Mouse (Mus musculus): ENCODE measurements around the gene Pdia3.
"Not testable (repeated sequence)": the region's sequence is repeated elsewhere in the genome, so short reads cannot be mapped to it uniquely, and the experiment has no call there.

The Pdia3 gene

DNA sequence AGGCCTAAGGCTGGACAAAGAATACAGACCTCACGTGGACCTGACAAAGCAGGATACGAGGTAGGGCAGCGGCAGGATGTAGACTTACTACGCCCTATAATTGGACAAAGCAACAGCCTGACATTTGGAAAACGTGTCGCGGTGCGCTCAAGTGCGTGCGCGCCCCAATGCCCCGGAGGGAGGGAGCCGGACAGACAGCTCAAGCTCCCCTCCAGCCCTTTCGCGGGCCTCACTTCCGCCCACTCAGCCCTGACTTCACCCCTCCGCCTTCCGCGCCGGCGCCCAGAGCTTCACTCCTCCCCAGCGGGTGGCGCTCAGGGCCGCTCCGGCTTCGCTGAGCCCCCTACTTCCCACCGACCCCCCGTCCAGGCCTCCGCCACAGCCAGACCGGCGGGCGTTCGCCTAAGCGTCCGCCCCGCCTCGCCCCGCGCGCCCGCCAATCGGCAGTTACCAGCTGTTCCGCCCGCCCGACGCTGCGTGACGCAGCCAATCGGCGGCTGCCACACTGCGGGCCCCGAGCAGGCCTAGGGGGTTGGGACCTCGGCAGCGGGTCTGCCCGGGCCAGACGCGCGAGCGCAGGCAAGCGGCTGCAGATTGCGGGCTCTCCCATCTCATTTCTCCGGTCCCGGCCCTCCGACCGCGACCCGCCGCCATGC is at the start of gene Pdia3, which contains the start of gene Catsper2:
TSS of gene Pdia3 (plus strand) at position 389 of the 656 bp plus-strand sequence.
TSS of gene Catsper2 (minus strand) at position 406 of the 656 bp plus-strand sequence.
- DNase-seq, result peak; percentile 95

DNA sequence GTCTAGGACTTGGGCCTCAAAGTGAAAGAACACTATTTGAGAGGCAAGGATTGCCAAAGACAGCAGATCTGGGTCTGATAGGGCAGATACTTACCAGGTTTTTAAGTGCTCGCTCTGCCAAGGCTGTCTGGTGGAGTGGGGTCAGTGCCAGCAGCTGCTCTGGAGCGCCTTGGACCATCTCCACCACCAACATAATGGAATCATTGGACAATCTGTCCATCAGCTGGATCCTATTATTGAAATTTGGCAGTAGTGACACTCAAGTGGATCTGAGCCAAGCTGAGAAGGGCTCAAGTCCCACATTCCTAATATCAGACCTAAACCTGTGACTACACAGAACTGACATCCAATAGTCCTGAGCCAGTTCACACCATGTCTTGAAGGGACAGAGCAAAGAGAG is 44.7 kb upstream of the Pdia3 start:
- no peak for DNase-seq

DNA sequence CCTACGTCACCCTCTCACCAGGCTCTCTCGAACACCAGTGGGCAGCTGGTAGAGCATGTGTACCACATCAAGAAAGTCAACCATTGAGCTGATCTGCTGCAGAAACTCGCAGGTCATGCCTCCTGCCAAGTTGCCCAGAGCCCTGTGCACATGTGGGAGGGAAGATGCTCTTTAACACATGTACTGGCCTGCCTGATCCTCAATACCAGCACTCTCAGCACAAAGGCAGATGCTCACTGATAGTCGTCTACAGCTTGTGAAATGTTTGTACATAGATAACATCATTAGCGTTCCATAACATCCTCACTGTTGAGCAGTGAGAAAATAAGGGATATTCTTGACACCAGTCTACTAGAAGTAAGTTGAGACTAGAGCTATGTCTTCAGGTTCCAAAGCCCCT is 42.7 kb upstream of the Pdia3 start:
- no peak for DNase-seq

DNA sequence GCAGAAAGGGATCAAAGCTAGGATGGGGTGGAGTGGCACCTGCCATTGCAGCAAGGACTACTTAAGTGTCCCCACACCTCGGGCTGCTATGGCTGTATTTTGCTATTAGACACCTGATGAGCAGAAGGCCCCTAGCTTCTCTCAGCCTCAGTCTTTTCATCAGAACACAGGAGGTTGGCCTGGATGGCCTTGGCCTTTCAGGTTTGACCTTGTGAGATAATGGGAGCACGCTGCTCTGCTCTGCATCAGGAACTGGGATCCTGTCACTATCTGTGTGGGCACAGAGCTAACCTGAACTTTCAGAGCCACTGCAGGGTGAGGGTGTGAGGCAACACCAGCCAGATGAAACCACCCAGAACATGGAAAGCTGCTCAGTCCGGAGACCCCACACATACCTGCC is 41.3 kb upstream of the Pdia3 start:
- no peak for DNase-seq

DNA sequence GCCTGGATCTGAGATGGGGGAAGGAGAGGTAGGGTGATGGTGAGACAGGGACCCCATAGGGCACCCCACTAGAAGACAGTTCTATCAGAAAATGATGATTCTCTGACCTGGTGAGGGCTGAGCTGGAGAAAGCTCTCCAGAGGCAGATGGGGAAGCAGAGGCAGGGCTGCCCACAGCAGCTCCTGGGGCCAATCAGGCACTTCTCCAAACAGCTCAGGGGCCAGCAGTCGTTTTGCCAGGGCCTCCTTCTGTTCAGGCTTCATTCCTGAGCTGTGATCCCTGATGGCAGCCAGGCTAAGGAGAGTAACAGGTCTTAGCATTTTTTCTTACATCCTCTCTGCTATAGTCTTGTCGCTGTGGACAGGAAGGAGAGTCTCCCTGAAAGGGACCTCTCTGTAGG is 38.8 kb upstream of the Pdia3 start:
- no peak for DNase-seq

DNA sequence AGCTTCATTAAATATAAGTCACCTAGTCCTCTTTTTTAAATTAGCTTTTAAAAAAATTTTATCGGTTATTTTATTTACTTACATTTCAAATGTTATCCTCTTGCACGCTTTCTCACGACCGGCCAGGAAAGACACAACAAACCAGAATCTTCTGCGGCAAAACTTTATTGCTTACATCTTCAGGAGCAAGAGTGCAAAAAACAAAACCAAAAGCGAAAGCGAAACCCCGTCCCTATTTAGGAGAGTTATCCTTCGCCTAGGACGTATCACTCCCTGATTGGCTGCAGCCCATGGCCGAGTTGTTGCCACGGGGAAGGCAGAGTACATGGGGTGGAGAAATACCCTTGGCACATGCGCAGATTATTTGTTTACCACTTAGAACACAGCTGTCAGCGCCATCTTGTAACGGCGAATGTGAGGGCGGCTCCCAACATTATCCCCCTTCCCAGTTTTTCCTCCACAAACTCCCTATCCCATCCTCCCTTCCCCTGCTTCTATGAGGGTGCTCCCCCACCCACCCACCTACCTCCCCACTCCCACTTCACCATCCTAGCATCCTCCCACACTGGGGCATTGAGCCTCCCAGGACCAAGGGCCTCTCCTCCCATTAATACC is 26.5 kb upstream of the Pdia3 start, which contains the start of gene Strc:
TSS of gene Strc (minus strand) at position 208 of the 615 bp plus-strand sequence.
- DNase-seq, result not testable (repeated sequence)

DNA sequence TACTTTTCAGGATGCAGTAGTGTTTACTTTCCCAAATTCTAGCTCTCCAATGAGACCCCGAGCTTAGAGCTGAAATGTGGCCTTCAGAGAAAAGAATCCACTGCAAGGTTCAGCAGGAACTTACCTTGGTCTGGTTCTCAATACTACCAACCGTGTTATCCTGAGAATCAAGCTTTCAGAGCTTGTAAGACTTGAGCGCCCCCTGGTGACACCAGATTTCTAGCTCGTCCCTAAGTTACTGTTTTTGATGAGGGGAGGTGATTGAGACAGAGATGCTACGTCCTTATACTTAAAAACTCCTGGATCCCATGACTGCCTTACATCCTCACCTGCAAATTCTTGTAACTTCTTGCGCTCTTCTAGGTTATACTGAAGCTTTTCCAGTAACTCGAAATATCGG is 17.0 kb upstream of the Pdia3 start:
- DNase-seq, result peak; percentile 94

DNA sequence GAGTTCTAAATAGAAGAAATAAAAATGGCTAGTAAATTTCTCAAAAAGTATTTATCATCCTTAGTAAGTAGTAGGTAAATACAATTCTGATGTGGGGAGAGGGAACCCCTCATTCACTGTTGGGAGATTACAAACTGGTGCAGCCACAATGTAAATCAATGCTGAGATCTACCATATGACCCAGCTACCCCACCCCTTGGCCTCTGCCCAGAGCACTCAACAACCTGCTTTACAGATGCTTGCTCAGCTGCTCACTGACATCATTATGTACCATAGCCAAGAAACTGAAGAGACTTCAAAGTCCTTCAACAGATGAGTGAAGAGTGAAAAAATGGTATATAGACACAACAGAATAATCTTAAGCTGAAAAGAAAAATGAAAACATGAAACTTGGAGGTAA is 10.3 kb upstream of the Pdia3 start:
- DNase-seq, result no peak

DNA sequence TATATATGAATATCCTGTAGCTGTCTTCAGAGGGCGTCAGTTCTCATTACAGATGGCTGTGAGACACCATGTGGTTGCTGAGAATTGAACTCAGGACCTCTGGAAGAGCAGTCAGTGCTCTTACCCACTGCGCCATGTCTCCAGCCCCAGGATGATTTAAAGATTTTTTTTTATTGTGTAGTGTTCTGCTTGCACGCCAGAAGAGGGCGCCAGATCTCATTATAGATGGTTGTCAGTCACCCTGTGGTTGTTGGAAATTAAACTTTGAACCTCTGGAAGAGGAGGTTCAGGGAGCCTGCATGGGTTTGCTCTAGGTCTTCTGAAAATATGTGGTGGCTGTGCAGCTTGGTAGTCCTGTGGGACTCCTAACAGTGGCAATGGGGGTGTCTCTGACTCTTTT is 5.4 kb upstream of the Pdia3 start:
- DNase-seq, result no peak

DNA sequence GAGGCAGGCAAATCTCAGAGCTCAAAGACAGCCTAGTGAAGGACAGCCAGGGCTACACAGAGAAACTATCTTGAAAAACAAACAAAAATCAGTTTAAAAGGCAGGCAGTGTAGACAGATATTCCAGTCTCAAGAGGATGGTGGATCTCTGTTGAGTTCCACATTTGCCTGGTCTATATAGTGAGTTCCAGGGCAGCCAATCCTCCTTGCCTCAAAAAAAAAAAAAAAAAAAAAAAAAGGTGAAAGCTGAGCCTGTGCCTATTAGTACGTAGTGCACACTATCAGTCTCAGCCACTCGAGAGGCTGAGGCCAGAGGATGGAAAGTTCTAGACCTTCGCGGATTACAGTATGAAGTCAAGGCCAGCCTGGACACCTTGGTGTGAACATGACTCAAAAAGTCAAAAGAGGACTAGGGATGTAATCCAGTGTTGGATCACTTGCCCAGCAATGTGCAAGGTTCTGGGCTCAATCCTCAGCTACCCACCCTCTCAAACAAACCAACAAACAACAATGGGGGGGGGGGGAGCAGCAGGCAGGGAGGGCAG is 660 bp upstream of the Pdia3 start:
- DNase-seq, result no peak

DNA sequence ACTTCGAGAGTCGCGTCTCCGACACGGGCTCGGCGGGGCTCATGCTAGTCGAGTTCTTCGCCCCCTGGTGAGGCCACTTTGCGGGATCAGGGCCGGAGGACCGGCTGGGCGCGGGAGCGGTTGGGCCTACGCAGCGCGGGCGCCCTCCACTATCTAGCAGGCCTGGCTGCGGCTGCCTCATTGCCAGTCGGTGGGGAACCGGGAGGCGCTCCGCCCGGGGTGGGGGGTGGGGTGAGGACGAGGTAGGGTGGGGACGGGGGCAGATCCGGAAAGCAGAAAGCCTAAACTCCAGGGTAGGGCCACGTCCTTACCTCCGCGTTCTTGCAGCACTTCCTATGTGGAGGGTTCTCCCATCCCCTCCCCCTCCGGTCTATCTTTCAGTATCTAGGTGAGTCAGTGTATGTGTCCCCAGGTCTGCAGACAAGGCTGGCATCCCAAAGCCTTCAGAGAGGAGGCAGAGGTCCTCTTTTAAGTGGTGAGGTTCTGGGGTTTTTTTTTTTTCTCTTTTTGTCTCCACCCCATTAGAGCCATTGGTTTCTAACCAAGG is 637 bp downstream of the Pdia3 start:
- no peak for DNase-seq

DNA sequence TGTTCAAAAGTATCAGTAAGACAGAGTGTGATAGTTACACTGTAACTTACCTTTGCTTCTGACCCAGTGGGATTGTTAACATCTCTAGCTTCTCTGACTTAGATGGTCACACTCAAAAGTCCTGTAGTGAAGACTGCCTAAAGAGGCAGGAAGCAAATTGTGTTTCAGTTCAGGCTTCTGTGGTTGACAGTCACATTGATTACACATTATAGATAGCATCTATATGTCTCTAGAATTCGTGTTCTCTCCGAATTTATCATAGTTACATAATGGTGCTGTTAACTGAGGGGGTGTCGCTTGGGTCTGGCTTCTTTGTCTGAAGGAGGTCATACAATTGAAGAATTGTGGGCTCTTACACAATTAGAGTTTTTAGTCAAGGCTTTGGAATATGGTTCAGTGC is 1.5 kb downstream of the Pdia3 start:
- DNase-seq, result no peak

DNA sequence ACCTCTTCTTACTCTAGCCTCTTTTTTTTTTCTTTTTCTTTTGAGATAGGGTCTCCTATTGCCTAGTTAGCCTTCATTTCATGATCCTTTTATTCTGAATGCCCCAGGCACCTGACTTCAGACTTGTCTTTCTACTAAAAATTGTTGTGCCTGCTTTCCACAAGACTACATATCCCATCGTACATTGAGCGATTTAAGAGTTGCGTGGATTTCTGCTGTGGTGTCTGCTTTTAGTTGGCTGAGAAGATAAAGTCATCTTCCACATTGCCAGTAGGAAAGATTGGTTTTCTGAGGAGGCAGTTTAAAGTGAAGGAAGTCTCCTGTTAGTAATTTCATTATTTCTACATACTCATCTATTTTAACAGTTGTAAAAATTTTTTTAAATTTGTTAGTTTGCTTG is 2.0 kb downstream of the Pdia3 start:
- no peak for DNase-seq

DNA sequence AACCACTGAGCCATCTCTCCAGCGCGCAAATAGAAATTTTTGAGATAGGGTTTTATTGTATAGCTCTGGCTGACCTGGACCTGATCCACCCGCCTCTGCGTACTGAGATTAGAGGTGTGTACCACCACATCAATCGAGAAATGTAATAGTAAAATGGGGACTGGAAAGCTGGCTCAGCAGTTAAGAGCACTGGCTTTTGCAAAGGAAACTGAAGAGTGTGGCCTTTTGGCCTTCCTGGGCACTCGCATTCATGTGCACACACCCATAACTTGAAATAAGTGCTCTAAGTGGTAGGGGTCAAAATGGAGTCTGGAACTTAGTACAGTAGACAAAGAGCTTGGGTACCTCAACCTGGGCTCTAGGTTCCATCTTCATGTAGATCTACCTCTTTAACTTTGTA is 2.8 kb downstream of the Pdia3 start:
- DNase-seq, result no peak

DNA sequence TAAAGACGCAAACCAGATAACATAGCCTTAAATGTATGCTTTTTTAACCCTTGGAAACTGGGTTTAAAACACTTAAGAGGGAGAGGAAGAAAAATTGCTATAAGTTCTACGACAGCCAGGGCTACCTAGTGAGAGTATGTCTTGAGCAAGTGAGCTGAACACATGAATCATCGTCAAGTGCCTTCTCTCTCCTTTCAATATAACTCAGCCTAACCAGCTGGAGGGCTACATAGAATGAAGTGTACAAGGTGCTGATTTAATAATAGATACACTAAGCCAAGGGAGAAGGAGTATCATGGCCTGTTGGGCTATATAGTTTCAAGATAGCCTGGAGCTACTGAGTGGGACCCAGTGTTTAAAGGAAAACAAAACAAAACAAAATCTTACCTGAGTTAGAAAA is 4.9 kb downstream of the Pdia3 start:
- DNase-seq, result no peak

DNA sequence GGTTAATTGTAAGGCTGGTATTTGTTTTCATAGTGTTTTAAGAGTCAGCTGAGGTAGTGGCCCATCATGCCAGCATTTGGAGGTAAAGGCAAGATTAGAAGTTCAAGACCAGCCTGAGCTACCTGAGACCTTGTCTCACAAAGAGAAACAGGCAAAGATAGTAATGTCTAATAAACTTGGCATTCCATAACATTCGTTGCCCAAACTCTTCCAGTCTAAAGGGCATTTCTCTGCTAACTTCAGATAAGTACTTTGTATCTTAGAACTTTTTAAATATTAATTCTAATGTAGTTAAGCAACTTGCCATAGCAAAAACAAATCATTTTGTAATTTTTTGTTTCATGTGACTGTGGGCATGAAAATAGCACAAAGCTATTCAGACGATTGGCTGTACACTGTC is 9.6 kb downstream of the Pdia3 start:
- DNase-seq, result no peak

DNA sequence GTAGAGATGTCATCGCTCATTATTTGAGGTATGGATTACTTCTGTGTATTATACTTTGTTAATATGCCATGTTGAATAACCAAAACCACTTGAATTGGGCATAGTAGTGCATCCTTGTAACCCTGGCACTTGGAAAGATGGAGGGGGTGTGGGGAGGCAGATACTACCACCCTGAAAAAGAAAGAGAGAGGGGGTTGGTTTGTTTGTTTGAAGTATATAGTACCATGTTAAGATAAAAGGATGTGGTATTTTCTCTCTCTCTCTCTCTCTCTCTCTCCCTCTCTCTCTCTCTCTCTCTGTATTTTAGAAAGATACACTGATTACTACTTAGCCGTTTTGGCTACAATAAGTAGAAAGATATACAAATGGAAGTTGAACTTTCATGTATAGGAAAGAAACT is 12.3 kb downstream of the Pdia3 start:
- no peak for DNase-seq

DNA sequence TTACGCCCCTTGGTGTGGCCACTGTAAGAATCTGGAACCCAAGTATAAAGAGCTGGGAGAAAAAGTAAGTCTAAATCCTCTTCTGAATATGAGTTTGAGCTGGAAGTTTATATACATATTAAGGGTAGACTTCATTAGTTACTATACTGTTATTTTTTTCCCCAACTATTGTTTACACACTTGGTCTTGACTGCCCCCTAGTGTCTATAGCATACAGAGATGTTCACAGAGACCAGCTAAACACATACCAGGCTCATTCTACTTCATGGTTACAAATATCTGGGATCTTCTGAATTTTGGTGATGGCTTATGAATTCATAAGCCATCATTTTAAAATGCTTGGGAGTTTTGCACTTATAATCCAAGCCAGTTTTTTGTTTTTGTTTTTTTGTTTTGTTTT is 21.3 kb downstream of the Pdia3 start:
- no peak for DNase-seq

DNA sequence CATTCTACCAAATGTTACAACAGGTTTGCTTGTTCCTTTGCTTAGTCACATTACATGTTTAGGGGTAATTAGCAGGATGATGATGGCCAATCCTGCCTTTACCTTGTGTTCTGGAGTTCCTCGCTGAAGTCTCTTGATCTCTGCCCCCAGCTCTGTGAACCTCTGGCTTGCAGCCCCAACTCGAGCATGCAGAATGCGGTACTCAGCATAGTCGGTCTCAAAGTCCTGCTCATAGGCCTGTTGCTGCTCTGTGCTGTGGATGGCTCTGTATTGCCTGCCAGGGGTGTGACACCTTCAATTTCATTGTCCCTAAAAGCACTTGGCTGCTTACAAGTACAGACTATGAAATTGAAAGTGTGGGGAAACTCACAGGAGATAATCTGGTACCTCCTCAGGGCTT is 26.2 kb downstream of the Pdia3 start:
- DNase-seq, result no peak

DNA sequence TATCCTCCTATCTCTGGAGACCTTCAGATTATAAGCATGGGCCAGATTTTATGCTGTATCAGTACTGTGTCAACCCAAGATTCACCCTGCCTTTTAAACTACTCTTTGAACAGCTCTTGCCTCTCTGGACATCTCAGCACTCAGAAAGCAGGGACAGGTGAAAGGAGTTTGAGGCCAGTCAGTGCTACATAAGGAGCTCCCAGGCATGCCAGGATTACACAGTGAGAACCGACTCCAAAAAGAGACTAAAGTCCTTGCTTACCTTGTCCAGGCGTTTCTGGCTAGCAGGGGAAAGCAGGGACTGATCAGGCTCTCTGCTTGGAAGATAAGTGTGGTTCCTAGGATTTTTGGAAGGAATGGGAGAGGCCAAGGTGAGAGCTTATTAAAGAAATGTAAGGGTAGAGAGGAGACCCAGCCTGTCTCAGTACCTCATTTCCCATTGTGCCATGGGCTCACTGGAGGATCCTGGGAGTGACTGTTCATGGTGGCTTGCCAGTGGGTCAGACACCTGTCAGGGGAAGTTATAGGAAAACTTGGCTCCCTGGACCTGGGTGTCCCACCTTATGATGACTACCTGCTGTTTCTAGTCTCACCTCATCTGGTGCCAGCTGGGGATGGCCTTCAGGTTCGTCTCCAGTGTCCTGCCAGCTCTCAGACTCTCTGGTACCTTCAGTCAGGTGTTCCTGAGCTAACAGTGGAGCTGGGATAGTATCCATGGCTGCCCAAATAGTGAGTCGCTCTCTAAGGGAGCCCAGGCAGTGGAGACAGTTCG is 27.4 kb downstream of the Pdia3 start:
- DNase-seq, result no peak

DNA sequence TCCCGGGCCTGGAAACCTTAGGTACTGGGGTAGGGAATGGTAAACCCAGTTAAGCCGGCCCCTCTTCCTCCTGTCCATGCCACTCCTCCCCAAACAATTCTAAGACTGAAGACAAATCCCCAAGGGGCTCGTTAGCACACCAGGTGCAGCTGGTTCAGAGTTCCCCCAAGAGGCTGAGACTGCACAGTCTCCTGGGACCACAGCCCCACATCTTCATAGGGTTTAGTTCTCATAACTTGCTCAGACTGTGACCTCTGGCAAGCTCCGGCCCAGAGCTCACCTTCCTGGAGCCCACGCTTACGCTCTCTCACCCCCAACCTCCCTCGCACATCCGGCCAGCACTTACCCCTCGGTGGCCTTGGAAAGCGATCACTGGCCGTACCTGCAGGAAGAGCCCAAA is 28.2 kb downstream of the Pdia3 start:
- no peak for DNase-seq

DNA sequence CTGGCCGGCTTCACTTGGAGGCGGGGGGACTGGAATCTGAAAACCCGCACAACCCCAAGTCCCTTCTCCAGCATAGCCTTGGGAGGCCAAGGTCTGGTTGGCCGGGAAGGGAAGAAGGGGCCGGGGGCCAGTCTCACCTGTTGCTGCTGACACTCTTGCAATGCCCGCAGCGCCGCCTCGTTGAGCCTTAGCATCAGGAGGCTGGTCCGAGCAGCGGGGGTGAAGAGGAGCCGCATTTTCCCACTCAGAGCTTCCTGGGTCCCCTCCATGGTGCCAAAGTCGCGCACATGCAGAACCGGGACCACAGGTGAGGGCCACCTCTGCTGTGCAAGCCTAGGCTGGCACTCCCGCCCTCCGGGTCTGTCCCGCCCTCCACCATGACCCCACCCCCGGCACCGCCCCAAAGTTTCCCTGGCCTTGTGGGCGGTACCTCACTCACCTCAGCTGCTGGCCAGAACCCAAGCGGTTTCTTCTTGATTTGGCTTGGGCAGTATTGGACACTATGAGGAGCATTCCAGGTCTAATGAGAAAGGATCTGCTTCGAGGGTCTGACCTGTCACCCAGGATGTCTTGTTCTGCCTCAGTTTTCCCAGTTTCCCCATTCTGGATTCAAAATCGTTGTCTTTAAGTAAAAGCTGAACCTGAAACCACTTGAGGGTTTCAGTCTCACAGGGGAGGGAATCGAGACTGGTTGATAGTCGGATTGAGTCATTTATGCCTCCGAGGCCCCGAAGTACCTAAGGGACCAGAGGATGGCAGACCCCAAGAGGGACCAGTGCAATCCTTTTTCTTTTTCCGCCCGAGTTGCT is 28.9 kb downstream of the Pdia3 start:
- no peak for DNase-seq

DNA sequence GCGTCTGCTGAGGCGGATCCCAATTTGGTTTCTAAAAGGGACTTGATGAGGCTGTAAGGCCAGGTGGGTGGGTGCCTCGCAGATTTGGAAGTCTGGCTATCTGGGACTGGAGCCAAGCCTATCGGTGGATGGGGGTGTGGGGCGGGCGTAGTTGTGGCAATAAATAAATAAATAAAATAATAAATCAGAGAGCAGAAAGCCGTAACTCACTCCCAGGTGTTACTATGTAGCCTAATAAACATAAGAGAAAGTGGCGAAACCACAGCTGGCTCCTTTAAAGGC is 29.4 kb downstream of the Pdia3 start:
- no peak for DNase-seq
